Mouse (Mus musculus): ENCODE results near the gene Eif2d. TPM values are rescaled to one million over a fixed set of nuclear protein-coding genes. Genes with fewer than 3 reads are reported as not detected.

Gene Eif2d
- polyA plus RNA-seq, 1 experiment from 2014 or later: 58.4 TPM

- no peak overlapping the region for H3K27ac ChIP-seq (replicated peaks)
- no peak for ATAC-seq (replicated peaks)
- 86% methylated on average over 11 of the region's 11 CpGs for WGBS
- peaks cover 34% of the 10 kb centered on the region for H3K36me3 ChIP-seq
- H3K9me3 ChIP-seq: no peaks in the 10 kb centered on the region
- H3K9ac ChIP-seq (replicated peaks): no peak overlapping the region
- no peak overlapping the region for H3K4me3 ChIP-seq
- H3K4me2 ChIP-seq (replicated peaks): no peak overlapping the region
- H3K27me3 ChIP-seq: no peaks in the 10 kb centered on the region
- H3K4me1 ChIP-seq: no peaks in the 10 kb centered on the region
These were observed 26.8 kb upstream of the Eif2d start for GRCm38 (mm10) chr1:131125987-131126744.

DNA sequence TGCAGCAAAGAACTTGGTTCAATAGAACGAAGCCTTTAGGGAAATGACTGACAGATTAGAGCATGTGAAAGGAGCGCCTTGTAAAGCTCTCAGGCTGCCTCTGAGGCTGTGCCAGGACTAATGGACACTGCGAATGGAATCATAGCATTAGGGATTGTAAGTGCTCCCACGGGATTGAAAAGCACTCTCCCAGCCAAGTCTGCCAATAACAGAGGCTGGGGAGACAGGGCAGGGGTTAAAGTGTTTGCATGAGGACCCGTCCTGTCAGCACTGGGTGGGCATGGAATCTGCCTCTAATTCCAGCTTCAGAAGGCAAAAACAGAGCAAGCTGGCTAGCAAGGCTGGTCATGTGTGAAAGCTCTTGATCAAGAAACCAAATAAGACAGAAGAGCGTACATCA, 18.8 kb upstream of the Eif2d start:
- peaks cover 13% of the 10 kb centered on the region for H3K36me3 ChIP-seq
- 0 out of 2 replicates have a peak overlapping the region, but pooled peaks have one; percentile 8 for H3K4me2 ChIP-seq (replicated peaks)

GRCm38 (mm10) chr1:131134942-131135522, 17.9 kb upstream of the Eif2d start:
- 27% methylated on average over 8 of the region's 8 CpGs for WGBS
- Histone ChIP-seq H3K9me3 (no peaks in the 10 kb centered on the region), H3K4me1 (peaks cover 45% of the 10 kb centered on the region), H3K4me3 (no peak overlapping the region; the same call in 1 of the 2 replicates), H3K4me2 (replicated peaks) (peak overlapping the region; percentile 82), H3K36me3 (peaks cover 5% of the 10 kb centered on the region), H3K9ac (replicated peaks) (no peak overlapping the region; the same call in 1 of the 2 replicates), H3K27ac (replicated peaks) (peak overlapping the region; percentile 57), H3K27me3 (no peaks in the 10 kb centered on the region)
- ATAC-seq (replicated peaks): no peak

More for the DNA sequence above, 18.8 kb upstream of the Eif2d start:
- Histone ChIP-seq H3K9ac (replicated peaks) (peak overlapping the region; percentile 10; the same call in 1 of the 2 replicates), H3K4me1 (peaks cover 43% of the 10 kb centered on the region), H3K27me3 (no peaks in the 10 kb centered on the region), H3K27ac (replicated peaks) (peak overlapping the region; percentile 57), H3K9me3 (no peaks in the 10 kb centered on the region), H3K4me3 (no peak overlapping the region)
- 11% methylated on average over 6 of the region's 6 CpGs for WGBS
- peak; percentile 24; the same call in 1 of the 2 replicates for ATAC-seq (replicated peaks)

DNA sequence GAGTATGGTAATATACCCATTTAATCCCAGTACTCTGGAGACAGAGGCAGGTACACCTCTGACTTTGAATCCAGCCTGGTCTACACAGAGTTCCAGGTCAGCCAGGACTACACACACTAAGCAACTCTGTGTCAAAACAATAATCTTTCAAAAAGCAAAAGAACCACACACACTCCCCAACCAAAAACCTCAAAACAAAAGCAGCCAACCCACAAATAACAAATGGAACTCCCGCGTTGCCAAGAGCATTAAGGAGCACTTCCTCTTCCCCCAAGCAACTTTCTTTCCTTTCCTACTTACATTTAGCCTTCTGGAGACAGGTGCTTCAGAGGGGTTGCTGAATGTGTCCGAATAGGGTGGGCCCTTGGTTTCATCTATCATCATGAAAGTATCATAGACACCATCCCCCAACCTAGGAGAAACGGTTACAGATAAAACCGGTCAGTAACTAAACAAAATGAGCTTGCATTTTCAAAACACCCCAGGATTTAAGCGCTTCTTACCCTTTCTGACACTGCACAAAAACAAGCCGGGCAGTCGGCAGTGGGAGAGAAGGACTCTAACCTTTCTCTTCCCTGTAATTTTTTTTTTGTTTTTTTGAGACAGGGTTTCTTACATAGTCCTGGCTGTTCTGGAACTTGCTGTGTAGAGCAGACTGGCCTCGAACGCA, 16.9 kb upstream of the Eif2d start:
- peaks cover 45% of the 10 kb centered on the region for H3K4me1 ChIP-seq
- no peaks in the 10 kb centered on the region for H3K36me3 ChIP-seq
- peak overlapping the region; percentile 82 for H3K4me2 ChIP-seq (replicated peaks)
- peak overlapping the region; percentile 82 for H3K4me3 ChIP-seq
- H3K27me3 ChIP-seq: no peaks in the 10 kb centered on the region
- H3K9me3 ChIP-seq: no peaks in the 10 kb centered on the region
- no peak for ATAC-seq (replicated peaks)
- 69% methylated on average over 10 of the region's 10 CpGs for WGBS
- H3K27ac ChIP-seq (replicated peaks): no peak overlapping the region
- no peak overlapping the region for H3K9ac ChIP-seq (replicated peaks)

DNA sequence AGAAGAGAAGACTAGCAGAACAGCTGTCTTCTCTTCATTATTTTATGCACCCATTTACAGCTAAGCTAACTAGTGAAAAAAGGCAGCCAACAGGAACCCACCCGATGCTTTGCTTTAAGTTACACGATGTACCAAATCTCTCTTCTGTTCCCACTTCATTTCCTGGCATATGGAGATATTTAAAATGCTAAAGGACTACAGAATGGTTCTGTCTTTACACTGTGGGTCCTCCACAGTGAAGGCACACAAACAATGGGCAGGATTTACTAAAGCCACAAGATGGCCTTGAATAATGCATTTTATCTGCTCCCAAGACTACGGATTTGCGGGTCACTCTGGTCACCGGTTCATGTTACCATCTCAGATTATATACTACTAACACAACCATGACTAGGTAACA, 15.9 kb upstream of the Eif2d start:
- no peaks in the 10 kb centered on the region for H3K27me3 ChIP-seq
- H3K4me2 ChIP-seq (replicated peaks): peak overlapping the region; percentile 82
- peaks cover 45% of the 10 kb centered on the region for H3K4me1 ChIP-seq
- no peak for ATAC-seq (replicated peaks)
- no peaks in the 10 kb centered on the region for H3K9me3 ChIP-seq
- 2% methylated on average over 5 of the region's 5 CpGs for WGBS
- peak overlapping the region; percentile 67 for H3K27ac ChIP-seq (replicated peaks)
- no peaks in the 10 kb centered on the region for H3K36me3 ChIP-seq
- peak overlapping the region; percentile 81 for H3K9ac ChIP-seq (replicated peaks)
- H3K4me3 ChIP-seq: peak overlapping the region; percentile 82

DNA sequence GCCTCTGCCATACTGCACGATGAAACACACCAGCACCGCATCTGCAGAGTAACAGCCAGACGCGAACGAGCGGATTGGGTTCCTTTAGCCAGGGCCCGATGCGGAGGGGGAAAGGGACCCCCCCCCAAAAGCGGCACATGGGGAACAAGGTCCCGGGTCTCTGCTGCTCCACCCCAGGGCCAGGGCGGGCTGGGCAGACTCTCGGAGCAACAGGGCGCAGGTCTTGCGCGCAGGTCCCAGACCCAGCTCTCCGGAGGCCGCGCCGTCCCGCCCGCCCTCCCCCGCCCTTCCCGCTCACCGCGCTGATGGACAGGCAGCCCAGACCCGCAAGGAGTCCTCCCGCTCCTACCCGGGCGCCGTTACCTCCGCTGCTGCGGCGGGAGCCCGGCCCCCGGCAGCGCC, 15.3 kb upstream of the Eif2d start:
- WGBS: under 1% methylated on average over 27 of the region's 36 CpGs
- H3K9ac ChIP-seq (replicated peaks): peak overlapping the region; percentile 81
- peak overlapping the region; percentile 82 for H3K4me3 ChIP-seq
- peak; percentile 85 for ATAC-seq (replicated peaks)
- H3K27me3 ChIP-seq: no peaks in the 10 kb centered on the region
- no peaks in the 10 kb centered on the region for H3K9me3 ChIP-seq
- H3K4me2 ChIP-seq (replicated peaks): peak overlapping the region; percentile 82
- peak overlapping the region; percentile 92 for H3K27ac ChIP-seq (replicated peaks)
- peaks cover 45% of the 10 kb centered on the region for H3K4me1 ChIP-seq
- H3K36me3 ChIP-seq: no peaks in the 10 kb centered on the region

DNA sequence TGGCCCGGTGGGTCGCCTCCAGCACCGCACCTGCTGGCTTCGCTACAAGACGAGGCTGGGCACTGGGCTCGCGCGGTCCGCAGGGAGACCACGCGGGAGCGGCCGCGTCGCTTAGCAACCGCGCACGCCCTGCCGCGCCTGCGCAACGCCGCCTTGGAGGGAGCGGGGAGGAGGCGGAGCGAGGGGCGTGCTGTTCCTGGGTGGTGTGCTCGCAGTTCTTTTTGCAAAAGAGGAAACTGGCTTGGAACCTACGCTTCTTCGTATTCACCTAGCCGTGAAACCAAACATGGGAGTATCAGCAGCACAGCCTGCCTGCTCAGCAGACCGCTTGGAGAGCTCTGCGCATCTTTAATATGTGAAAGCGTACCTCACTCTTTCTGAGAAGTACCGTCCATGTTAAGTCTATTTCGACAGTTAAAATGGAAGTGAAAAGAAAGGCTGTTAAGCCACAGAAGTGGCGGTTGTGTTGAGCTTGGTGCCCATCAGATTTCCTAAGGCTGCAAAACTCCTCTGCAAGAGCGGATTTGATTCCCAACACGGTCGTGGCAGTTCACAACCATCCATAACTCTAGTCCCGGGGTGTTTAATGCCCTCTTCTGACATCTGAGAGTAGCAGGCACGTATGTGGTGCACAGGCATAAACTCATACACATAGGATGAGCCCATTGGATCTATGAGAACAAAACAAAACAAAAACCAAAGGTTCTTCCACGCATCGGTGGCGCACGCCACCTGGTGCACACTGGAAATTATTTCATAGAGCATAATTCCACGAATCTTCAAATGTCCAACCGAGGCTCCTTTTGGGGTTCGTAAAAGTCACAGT, 14.6 kb upstream of the Eif2d start, which contains the start of gene Dyrk3:
Dyrk3 (minus strand) TSS at position 150 of the 826 bp plus-strand sequence.
- Histone ChIP-seq H3K27ac (replicated peaks) (peak within 1 kb of the TSS; percentile 92), H3K36me3 (no peaks in the 10 kb centered on the region), H3K4me1 (peaks cover 45% of the 10 kb centered on the region), H3K4me2 (replicated peaks) (peak within 1 kb of the TSS; percentile 82), H3K9me3 (no peaks in the 10 kb centered on the region), H3K9ac (replicated peaks) (peak within 1 kb of the TSS; percentile 81), H3K27me3 (no peaks in the 10 kb centered on the region), H3K4me3 (peak within 1 kb of the TSS; percentile 82)
- peak; percentile 98 for ATAC-seq (replicated peaks)
- WGBS: 5% methylated on average over 49 of the region's 49 CpGs

DNA sequence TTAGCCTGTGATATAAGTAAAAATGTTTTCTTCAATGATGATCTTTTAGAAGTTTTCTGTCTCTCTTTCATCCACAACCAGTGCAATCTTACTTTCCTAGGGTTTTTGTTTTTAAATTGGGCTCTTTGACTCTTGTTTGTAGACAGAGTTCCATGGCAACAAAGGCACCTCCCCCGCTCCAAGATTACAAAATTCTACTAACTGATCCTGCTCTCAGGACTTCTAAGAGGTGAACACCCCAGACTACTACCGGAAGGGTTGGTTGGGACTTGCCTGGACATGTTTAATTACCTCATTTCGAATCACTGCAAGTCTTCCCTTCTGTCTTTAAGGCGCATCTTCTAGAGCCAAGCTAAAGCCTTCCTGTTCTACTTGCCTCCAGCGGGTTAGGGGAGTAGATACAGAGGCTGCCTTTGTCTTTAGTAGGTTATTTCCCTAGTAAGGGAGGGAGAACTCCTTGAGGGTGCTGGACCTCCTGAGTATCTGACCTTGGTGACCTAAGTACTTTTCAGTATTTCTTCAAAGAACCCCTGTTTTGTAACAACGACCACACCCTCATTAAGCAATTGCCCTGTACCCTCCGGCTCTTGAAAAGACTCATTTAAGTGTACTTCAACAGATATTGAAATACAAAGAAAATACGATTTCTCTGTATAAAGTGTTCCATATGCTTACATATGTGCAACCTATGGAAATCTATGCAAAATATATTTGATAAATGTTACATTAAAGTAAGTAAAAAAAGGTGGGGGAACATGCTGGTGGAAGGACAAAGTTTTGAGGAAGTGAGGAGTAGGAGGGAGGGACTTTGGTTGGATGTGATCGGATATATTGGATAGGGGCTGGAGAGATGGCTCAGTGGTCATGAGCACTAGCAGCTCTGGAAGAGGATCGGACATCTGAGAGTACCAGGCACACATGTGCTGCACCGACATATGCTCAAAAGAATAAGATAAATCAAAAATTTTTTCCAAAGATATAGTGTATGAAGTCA, 13.6 kb upstream of the Eif2d start:
- ATAC-seq (replicated peaks): no peak
- 72% methylated on average over 11 of the region's 11 CpGs for WGBS
- Histone ChIP-seq H3K9ac (replicated peaks) (peak overlapping the region; percentile 81), H3K36me3 (no peaks in the 10 kb centered on the region), H3K9me3 (no peaks in the 10 kb centered on the region), H3K27me3 (no peaks in the 10 kb centered on the region), H3K4me1 (peaks cover 39% of the 10 kb centered on the region), H3K4me3 (peak overlapping the region; percentile 82), H3K4me2 (replicated peaks) (peak overlapping the region; percentile 82), H3K27ac (replicated peaks) (peak overlapping the region; percentile 92; the same call in 1 of the 2 replicates)

GRCm38 (mm10) chr1:131141449-131141848, 11.5 kb upstream of the Eif2d start:
- no peaks in the 10 kb centered on the region for H3K9me3 ChIP-seq
- H3K9ac ChIP-seq (replicated peaks): no peak overlapping the region
- H3K27ac ChIP-seq (replicated peaks): no peak overlapping the region
- WGBS: 65% methylated on average over 2 of the region's 2 CpGs
- no peak overlapping the region for H3K4me3 ChIP-seq
- no peaks in the 10 kb centered on the region for H3K36me3 ChIP-seq
- no peak for ATAC-seq (replicated peaks)
- no peak overlapping the region for H3K4me2 ChIP-seq (replicated peaks)
- peaks cover 19% of the 10 kb centered on the region for H3K4me1 ChIP-seq
- no peaks in the 10 kb centered on the region for H3K27me3 ChIP-seq

- Histone ChIP-seq H3K27ac (replicated peaks) (no peak overlapping the region), H3K27me3 (no peaks in the 10 kb centered on the region), H3K9me3 (no peaks in the 10 kb centered on the region), H3K4me1 (peaks cover 10% of the 10 kb centered on the region), H3K36me3 (no peaks in the 10 kb centered on the region), H3K9ac (replicated peaks) (no peak overlapping the region), H3K4me3 (no peak overlapping the region), H3K4me2 (replicated peaks) (no peak overlapping the region)
- no peak for ATAC-seq (replicated peaks)
- WGBS: 84% methylated on average over 1 of the region's 1 CpGs
These were observed 10.5 kb upstream of the Eif2d start for GRCm38 (mm10) chr1:131142472-131142871.
